Mouse (Mus musculus): ENCODE measurements around the gene Mrpl48.

- no peak for TF ChIP-seq CTCF (IDR thresholded peaks at IDR 0.05; ENCODE audit: low read depth, low read length)
- TF ChIP-seq POLR2A (IDR thresholded peaks at IDR 0.05; ENCODE audit: borderline replicate concordance, low read depth, low read length): peak; percentile 51; the same call in 1 of the 2 replicates
These were observed 106.2 kb downstream of the Mrpl48 start for GRCm38 (mm10) chr7:100501844-100502373.

Data from bone marrow macrophage, adult 2 months (primary cell).